Mouse (Mus musculus) ES-E14 (cell line): ENCODE measurements around the gene 1700003E16Rik. TPM values are rescaled to one million over a fixed set of nuclear protein-coding genes. Genes with fewer than 3 reads are reported as not detected.

Experiments used
- DNase-seq: peaks from one replicate; pipeline ENCODE4 v3.0.0-alpha.2; 2013; ENCODE audit warnings: low read depth, low spot score
- H3K27ac ChIP-seq: 2 replicates; pipeline ENCODE4 v1.5.1; 2012; ENCODE audit warnings: low read depth, mild to moderate bottlenecking, low read length, moderate library complexity, mixed read lengths; ENCODE audit not compliant: poor library complexity, insufficient read depth, severe bottlenecking
- H3K36me3 ChIP-seq: 2 replicates; pipeline ENCODE4 v1.6.1; 2012; ENCODE audit warnings: mild to moderate bottlenecking, low read length, moderate library complexity, mixed read lengths; ENCODE audit not compliant: control insufficient read depth, poor library complexity, insufficient read depth, severe bottlenecking
- H3K4me1 ChIP-seq, 2 experiments: fragments of 150-350 bp in 1 of 2; sonication (generic) in 1 of 2; 2 replicates each; pipeline ENCODE4 v1.6.1; 2012; ENCODE audit warnings: low read length in 2 of 2, mild to moderate bottlenecking in 1 of 2, mixed read lengths in 1 of 2; ENCODE audit not compliant: control insufficient read depth in 2 of 2, insufficient read depth in 2 of 2, poor library complexity in 1 of 2
- H3K4me3 ChIP-seq, 2 experiments: fragments of 150-350 bp in 1 of 2; sonication (generic) in 1 of 2; 2 replicates each; pipeline ENCODE4 v1.5.1; 2012; ENCODE audit warnings: low read length in 2 of 2, low read depth in 1 of 2, mild to moderate bottlenecking in 1 of 2, mixed read lengths in 1 of 2; ENCODE audit not compliant: insufficient read depth in 1 of 2, poor library complexity in 1 of 2, severe bottlenecking in 1 of 2
- H3K9ac ChIP-seq: 2 replicates; pipeline ENCODE4 v1.6.1; 2012; ENCODE audit warnings: low read depth, mild to moderate bottlenecking, low read length, mixed read lengths; ENCODE audit not compliant: poor library complexity, insufficient read depth, severe bottlenecking
- H3K9me3 ChIP-seq: fragments of 150-350 bp; sonication (generic); 2 replicates; pipeline ENCODE4 v1.6.1; 2012; ENCODE audit warnings: low read depth, mild to moderate bottlenecking, low read length; ENCODE audit not compliant: control insufficient read depth, insufficient read depth
- CHD2 ChIP-seq: IDR thresholded peaks from 2 replicates; pipeline ENCODE4 v1.6.1; 2014; ENCODE audit warnings: mild to moderate bottlenecking, low read depth, low read length, inconsistent platforms
- HCFC1 ChIP-seq: IDR thresholded peaks from 2 replicates; pipeline ENCODE4 v1.6.1; 2012; ENCODE audit warnings: low read length, inconsistent platforms, borderline replicate concordance; ENCODE audit not compliant: insufficient read depth
- MAFK ChIP-seq: IDR thresholded peaks from 2 replicates; pipeline ENCODE4 v1.6.1; 2014; ENCODE audit warnings: mild to moderate bottlenecking, low read depth, low read length, inconsistent platforms; ENCODE audit not compliant: insufficient read depth
- ZC3H11A ChIP-seq: IDR thresholded peaks from 2 replicates; pipeline ENCODE4 v1.6.1; 2012; ENCODE audit warnings: low read depth, mild to moderate bottlenecking, inconsistent platforms, low read length, borderline replicate concordance
- ZNF384 ChIP-seq: IDR thresholded peaks from 2 replicates; pipeline ENCODE4 v1.6.1; 2012; ENCODE audit warnings: low read depth, low read length, inconsistent platforms
- in situ Hi-C, 2 experiments: fragments of 600-800 bp; cut with MboI; formaldehyde crosslinking; loops; one replicate each; pipeline ENCODE4 v1.15.1; 2025; ENCODE audit warnings: low sequenced_read_pairs in 2 of 2, inconsistent platforms in 1 of 2; ENCODE audit not compliant: unreplicated experiment in 2 of 2
- total RNA-seq: library from RNA; depleted of rRNA; stranded (reverse); fragments of 300-350 nt; gene quantifications from 2 replicates; pipeline ENCODE4 v1.2.3, GENCODE M21; 2012

1700003E16Rik gene
- total RNA-seq, 1 experiment = 0.31 TPM

DNA sequence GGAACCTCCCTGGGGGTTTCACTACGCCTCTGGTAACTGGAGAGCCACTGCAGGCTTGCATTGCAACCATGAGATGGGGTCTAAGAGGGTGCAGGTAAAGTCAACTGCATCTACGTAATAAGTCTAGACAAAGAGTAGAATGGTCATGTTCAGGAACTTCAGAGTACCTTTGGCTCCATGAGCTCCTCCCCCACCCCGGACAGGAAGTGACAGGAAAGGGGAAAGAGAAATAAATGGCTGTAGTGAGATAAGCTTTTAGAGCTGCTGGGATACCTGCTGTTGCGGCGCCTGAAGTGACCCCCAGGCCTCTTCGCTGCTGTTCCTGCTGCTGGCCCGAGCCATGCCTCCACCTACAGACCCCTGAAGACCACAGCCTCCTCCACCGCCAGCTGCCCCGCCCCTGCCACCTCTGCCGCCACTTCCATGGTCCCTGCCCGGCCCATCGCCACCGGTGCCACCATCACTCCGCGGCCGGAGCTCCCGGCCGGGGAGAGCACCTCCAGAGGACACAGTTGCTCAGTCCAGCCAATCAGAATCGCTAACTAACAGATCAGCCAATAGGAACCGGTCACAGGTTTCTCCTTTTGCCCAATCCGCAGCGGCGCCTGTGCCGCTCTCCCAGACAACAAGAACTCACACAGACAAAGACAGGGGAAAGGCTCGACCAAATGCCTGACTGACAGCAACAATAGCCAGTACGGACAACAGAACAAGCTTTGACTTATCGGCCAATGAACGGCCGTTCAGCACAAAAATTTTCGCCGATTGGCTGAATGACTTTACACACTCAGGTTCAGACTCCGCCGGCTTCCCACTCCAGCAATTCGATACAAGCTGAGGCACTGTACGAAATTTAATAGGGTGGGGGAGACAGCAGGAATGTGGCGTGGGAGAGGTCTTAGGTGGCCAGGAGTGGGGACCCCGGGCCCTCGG lies 35.0 kb upstream of the 1700003E16Rik start, which contains the start of gene Wbp1:
Gene Wbp1, minus strand, starts transcription at position 630 of the 933 bp plus-strand sequence.
- Histone ChIP-seq H3K9ac (peak within 1 kb of the TSS; percentile 82), H3K4me3 (peak within 1 kb of the TSS; percentile 85 to 90), H3K4me1 (peaks cover 3% of the 10 kb centered on the region in 2 experiments; a peak in 3 of 4 replicates), H3K9me3 (no peaks in the 10 kb centered on the region), H3K36me3 (peaks cover 4% of the 10 kb centered on the region; the same call in 1 of the 2 replicates), H3K27ac (no peak within 1 kb of the TSS)
- DNase-seq = peak; percentile 96
- in situ Hi-C loops = no loop called here
- 0 out of 2 replicates have a peak, but pooled peaks have one; percentile 19 for TF ChIP-seq HCFC1
- TF ChIP-seq CHD2 = peak; percentile 90
- no peak for TF ChIP-seq ZNF384
- TF ChIP-seq MAFK = no peak
- TF ChIP-seq ZC3H11A = no peak

DNA sequence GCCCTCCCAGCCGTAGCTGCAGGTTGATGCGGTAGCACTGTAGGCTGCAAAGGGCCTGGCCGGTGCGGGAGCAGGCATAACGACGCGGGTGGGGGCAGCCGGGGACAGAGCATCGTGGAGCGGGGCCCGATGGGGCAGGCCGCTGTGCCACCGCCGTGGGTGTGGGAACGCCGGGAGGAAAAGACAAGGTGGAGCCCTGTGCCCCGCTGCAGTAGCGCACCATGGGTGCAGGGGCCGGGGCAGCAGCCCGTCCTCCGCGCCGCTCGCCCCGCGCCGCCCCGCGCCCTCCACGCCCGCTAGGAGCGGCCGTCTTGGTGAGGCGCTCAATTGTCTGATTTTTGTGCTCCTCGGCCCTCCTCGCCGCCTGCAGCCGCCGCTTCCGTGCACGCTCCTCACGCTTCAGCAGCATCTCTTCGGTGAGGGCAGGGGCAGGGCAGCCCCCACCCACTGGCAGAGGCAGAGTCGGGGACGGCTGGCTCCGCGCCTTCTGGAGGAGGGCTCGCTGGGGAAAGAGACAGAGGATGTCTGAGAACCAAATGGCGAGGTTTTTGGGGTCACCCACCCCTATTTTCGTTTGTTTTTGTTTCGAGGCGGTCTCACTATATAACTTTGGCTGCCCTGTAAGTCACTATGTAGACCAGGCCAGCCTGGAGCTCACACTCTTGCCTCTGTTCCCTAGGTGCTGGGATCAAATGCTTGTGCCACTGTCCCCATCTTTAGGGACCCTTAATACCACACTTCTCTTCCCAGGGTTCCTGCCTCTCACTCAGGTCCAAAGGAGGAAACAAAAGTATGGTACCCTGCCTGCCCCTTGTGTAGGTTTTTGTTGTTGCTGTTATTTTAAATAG lies 34.1 kb upstream of the 1700003E16Rik start:
- Histone ChIP-seq H3K4me3 (peak overlapping the region; percentile 78 to 90), H3K9ac (peak overlapping the region; percentile 82), H3K27ac (no peak overlapping the region), H3K9me3 (no peaks in the 10 kb centered on the region), H3K36me3 (peaks cover 4% of the 10 kb centered on the region; the same call in 1 of the 2 replicates), H3K4me1 (peaks cover 0 to 3% of the 10 kb centered on the region in 2 experiments; a peak in 2 of 4 replicates)
- no peak for DNase-seq
- TF ChIP-seq CHD2 (no peak), HCFC1 (no peak), ZNF384 (no peak), MAFK (no peak), ZC3H11A (no peak)
- in situ Hi-C loops = no loop called here

DNA sequence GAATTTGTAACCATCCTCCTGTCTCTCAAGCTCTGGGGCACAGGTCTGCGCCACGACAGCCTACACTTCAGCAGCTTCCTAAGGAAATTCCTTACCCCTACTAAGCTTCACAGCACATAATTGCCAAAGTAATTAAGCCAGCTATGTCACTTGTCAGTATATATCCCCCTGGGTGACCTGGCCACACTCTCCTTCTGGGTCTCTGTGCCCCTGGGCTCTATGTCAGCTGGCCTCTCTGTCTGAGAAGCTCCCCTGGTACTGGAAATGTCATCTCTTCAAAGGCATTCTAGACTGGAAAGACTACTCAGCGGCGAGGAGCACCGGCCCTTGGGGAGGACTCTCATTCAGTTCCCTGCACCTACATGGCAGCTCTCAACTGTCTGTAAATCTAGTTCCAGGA lies 33.2 kb upstream of the 1700003E16Rik start:
- no peaks in the 10 kb centered on the region for H3K9me3 ChIP-seq
- TF ChIP-seq ZNF384 = no peak
- no peak for TF ChIP-seq CHD2
- no peak overlapping the region for H3K4me3 ChIP-seq
- H3K4me1 ChIP-seq = peaks cover 0 to 3% of the 10 kb centered on the region in 2 experiments; a peak in 2 of 4 replicates
- no peak for DNase-seq
- no peak overlapping the region for H3K9ac ChIP-seq
- in situ Hi-C loops = no loop called here
- no peak overlapping the region for H3K27ac ChIP-seq
- peaks cover 4% of the 10 kb centered on the region; the same call in 1 of the 2 replicates for H3K36me3 ChIP-seq

DNA sequence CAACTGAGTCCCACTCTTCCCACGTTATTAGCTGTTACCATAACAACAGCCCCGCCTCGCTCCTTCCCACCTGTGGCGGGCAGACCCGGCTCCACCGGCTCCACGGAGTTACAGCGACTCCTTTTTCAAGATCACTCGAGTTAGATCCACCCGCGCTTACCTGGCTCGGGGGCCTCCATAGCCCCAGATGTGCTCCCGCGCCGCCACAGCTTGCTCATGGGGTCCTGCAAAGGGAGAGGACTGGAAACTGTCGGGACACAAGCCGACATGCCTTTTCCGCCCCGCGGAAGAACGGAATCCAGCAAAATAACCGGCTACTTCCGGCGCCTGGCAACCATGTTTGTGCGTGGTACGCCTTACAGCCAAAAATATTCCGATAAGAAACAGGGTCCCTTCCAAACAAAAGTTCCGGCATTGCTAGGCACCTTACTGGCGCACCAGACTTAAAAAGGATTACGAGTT lies 31.3 kb upstream of the 1700003E16Rik start:
- no peak overlapping the region for H3K27ac ChIP-seq
- H3K4me1 ChIP-seq = peaks cover 0 to 3% of the 10 kb centered on the region in 2 experiments; a peak in 2 of 4 replicates
- TF ChIP-seq ZNF384 = no peak
- TF ChIP-seq HCFC1 = peak; percentile 90
- no peak for TF ChIP-seq ZC3H11A
- TF ChIP-seq CHD2 = peak; percentile 71
- no peak for TF ChIP-seq MAFK
- peak overlapping the region; percentile 91 to 94 for H3K4me3 ChIP-seq
- no peaks in the 10 kb centered on the region for H3K9me3 ChIP-seq
- H3K9ac ChIP-seq = peak overlapping the region; percentile 89
- in situ Hi-C loops = no loop called here
- DNase-seq = peak; percentile 93
- no peaks in the 10 kb centered on the region for H3K36me3 ChIP-seq
